ENCODE assay signal across 16 mouse cellular contexts in genomic region chr3:127716759-127717158, GRCm38 (mm10).
DNase-seq lines count a peak whose midpoint lies in the region; ATAC-seq and TF ChIP-seq lines count a peak whose summit lies in the region.
"Had no signal": no experiment of that assay in that cellular context is flagged by ENCODE, and none has a peak within 500 bp of the region (broad histone marks: within the 10 kb centered on the region; RNA-seq: fewer than 3 reads in every experiment).

No protein-coding gene starts in this region.

- no peak for TF ChIP-seq POLR2A in lung, adult 2 months (IDR thresholded peaks at IDR 0.05; ENCODE audit: borderline replicate concordance, extremely low read depth, low read depth, low read length)

- intact Hi-C loops in left cerebral cortex, postnatal 25 days (cut with DNase I), result no loop called here

- H3K4me2 ChIP-seq in lung, postnatal 0 days (replicated peaks; ENCODE audit: low read depth, low read length), result no peak overlapping the region
- H3K4me2 ChIP-seq in forebrain, embryonic 14.5 days (ENCODE audit: low read length), result no peak overlapping the region
- H3K4me2 ChIP-seq in midbrain, embryonic 13.5 days (replicated peaks), result no peak overlapping the region
- H3K4me2 ChIP-seq: heart, embryonic 12.5 days; hindbrain, embryonic 15.5 days had no signal

- no peak overlapping the region for H3K4me3 ChIP-seq in lung, postnatal 0 days (ENCODE audit: low read depth, low read length)
- H3K4me3 ChIP-seq in lung, adult 2 months (replicated peaks; ENCODE audit: extremely low read depth, low read depth, low read length), result no peak overlapping the region
- no peak overlapping the region for H3K4me3 ChIP-seq in forebrain, embryonic 14.5 days (ENCODE audit: low read depth, low read length)
- H3K4me3 ChIP-seq in midbrain, embryonic 13.5 days (replicated peaks), result no peak overlapping the region
- H3K4me3 ChIP-seq: gastrocnemius, adult 2 months; heart, embryonic 12.5 days; hindbrain, embryonic 15.5 days; myocyte had no signal

- no peaks in the 10 kb centered on the region for H3K9me3 ChIP-seq in lung, postnatal 0 days (ENCODE audit: low read length)
- H3K9me3 ChIP-seq in forebrain, embryonic 14.5 days (replicated peaks; ENCODE audit: control insufficient read depth, low read length), result no peaks in the 10 kb centered on the region
- no peaks in the 10 kb centered on the region for H3K9me3 ChIP-seq in midbrain, embryonic 13.5 days
- H3K9me3 ChIP-seq: heart, embryonic 12.5 days; hindbrain, embryonic 15.5 days had no signal

- no peak for TF ChIP-seq EP300 in lung, postnatal 0 days (IDR thresholded peaks at IDR 0.05)

- 35% methylated on average over 2 of the region's 2 CpGs for WGBS in lung, postnatal 0 days
- 26% methylated on average over 2 of the region's 2 CpGs for WGBS in lung, adult 2 months
- 4% methylated on average over 2 of the region's 2 CpGs for WGBS in forebrain, embryonic 14.5 days
- 10% methylated on average over 2 of the region's 2 CpGs for WGBS in midbrain, embryonic 13.5 days

- H3K27me3 ChIP-seq in lung, postnatal 0 days (replicated peaks; ENCODE audit: insufficient read depth, low read length), result no peaks in the 10 kb centered on the region
- H3K27me3 ChIP-seq in forebrain, embryonic 14.5 days (replicated peaks; ENCODE audit: control insufficient read depth, insufficient read depth, low read length), result 0 out of 2 replicates have a peak, but pooled peaks cover 8% of the 10 kb centered on the region
- peaks cover 33% of the 10 kb centered on the region for H3K27me3 ChIP-seq in midbrain, embryonic 13.5 days
- H3K27me3 ChIP-seq: CH12.LX; heart, embryonic 12.5 days; hindbrain, embryonic 15.5 days had no signal

- no peak for TF ChIP-seq CTCF in lung, postnatal 0 days (IDR thresholded peaks at IDR 0.05)
- no peak for TF ChIP-seq CTCF in lung, adult 2 months (IDR thresholded peaks at IDR 0.05; ENCODE audit: insufficient read depth, low read length)

- no peaks in the 10 kb centered on the region for H3K36me3 ChIP-seq in lung, postnatal 0 days (ENCODE audit: insufficient read depth, low read length)
- no peaks in the 10 kb centered on the region for H3K36me3 ChIP-seq in forebrain, embryonic 14.5 days (ENCODE audit: control insufficient read depth, insufficient read depth, low read length)
- H3K36me3 ChIP-seq in midbrain, embryonic 13.5 days, result no peaks in the 10 kb centered on the region
- H3K36me3 ChIP-seq: heart, embryonic 12.5 days; hindbrain, embryonic 15.5 days had no signal

- no peak overlapping the region for H3K27ac ChIP-seq in lung, postnatal 0 days (ENCODE audit: low read length)
- peak overlapping the region; percentile 9; the same call in 1 of the 2 replicates for H3K27ac ChIP-seq in forebrain, embryonic 14.5 days (ENCODE audit: low read depth, low read length)
- H3K27ac ChIP-seq in midbrain, embryonic 13.5 days, result no peak overlapping the region
- H3K27ac ChIP-seq: gastrocnemius, adult 2 months; hindbrain, embryonic 15.5 days had no signal

- H3K4me1 ChIP-seq in lung, postnatal 0 days (ENCODE audit: insufficient read depth, low read depth, low read length), result no peaks in the 10 kb centered on the region; the same call in 1 of the 2 replicates
- H3K4me1 ChIP-seq in lung, adult 2 months (ENCODE audit: control insufficient read depth, insufficient read depth, low read length), result no peaks in the 10 kb centered on the region
- peaks cover 18% of the 10 kb centered on the region for H3K4me1 ChIP-seq in forebrain, embryonic 14.5 days (ENCODE audit: control insufficient read depth, insufficient read depth, low read length)
- H3K4me1 ChIP-seq in midbrain, embryonic 13.5 days (replicated peaks), result peaks cover 20% of the 10 kb centered on the region
- H3K4me1 ChIP-seq: heart, embryonic 12.5 days had no signal

- peak; percentile 35 for DNase-seq in lung, postnatal 0 days (ENCODE audit: low spot score)
- DNase-seq in lung, adult 2 months, result no peak
- peak; percentile 2 for DNase-seq in fibroblast of lung, adult 2 months (ENCODE audit: low read depth)
- peak; percentile 74 for DNase-seq in forebrain, embryonic 14.5 days (ENCODE audit: low spot score)
- DNase-seq in left cerebral cortex, adult 8-10 months (ENCODE audit: low spot score in 2 of 2), result no peak
- no peak for DNase-seq in left cerebral cortex, postnatal 25 days (ENCODE audit: low spot score in 2 of 2)
- DNase-seq: adrenal gland, adult 2 months; cerebellum, postnatal 14 days; gastrocnemius, adult 2 months; kidney, adult 9 months; left cerebral cortex, postnatal 4 days had no signal

- peak; percentile 35; the same call in 1 of the 2 replicates for ATAC-seq in lung, postnatal 0 days
- ATAC-seq in forebrain, embryonic 14.5 days, result peak; percentile 32
- peak; percentile 51 for ATAC-seq in midbrain, embryonic 13.5 days

- H3K9ac ChIP-seq in lung, postnatal 0 days (replicated peaks; ENCODE audit: low read depth), result no peak overlapping the region
- H3K9ac ChIP-seq in forebrain, embryonic 14.5 days (ENCODE audit: low read length), result no peak overlapping the region
- H3K9ac ChIP-seq in midbrain, embryonic 13.5 days (replicated peaks), result no peak overlapping the region
- H3K9ac ChIP-seq: heart, embryonic 12.5 days; hindbrain, embryonic 15.5 days had no signal

Comparison
In these comparisons a context has a peak if more than half of its experiments do, and no peak if none do; other contexts are left out.
1. DNase-seq: peak in lung, postnatal 0 days (single experiment), fibroblast of lung, adult 2 months (single experiment) and forebrain, embryonic 14.5 days (single experiment); none in lung, adult 2 months (single experiment), left cerebral cortex, adult 8-10 months (0 of 2) and left cerebral cortex, postnatal 25 days (0 of 2).
2. Peak in every context shown above with its lines, with median percentiles within 50 percentile points of each other: ATAC-seq.